Comparison of ENCODE assay signal across 22 mouse cellular contexts in the genomic region with DNA sequence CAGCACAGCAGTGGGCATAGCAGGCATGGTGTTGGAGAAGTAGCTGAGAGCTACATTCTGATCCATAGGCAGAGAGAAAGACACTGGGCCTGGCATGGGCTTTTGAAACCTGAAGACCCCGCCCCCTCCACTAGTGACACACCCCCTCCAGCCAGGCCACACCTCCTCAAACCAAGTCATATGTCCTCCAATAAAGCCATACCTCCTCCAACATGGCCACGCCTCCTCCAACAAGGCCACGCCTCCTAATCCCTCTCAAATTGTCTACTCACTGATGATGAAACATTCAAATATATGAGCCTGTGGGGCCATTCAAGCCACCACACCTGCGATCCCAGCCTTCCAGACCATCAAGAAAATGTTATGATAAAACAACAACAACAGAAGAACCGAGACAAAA.
"Had no signal": no experiment of that assay in that cellular context is flagged by ENCODE, and none has a peak within 500 bp of the region (broad histone marks: within the 10 kb centered on the region; RNA-seq: fewer than 3 reads in every experiment).

No protein-coding gene starts in this region.

- H3K9ac ChIP-seq: kidney, embryonic 15.5 days; liver, embryonic 14.5 days; lung, embryonic 15.5 days; midbrain, embryonic 13.5 days; neural tube, embryonic 13.5 days; stomach, embryonic 15.5 days had no signal

- H3K27me3 ChIP-seq: kidney, embryonic 15.5 days; lung, embryonic 15.5 days; midbrain, embryonic 13.5 days; neural tube, embryonic 13.5 days; stomach, embryonic 15.5 days had no signal

- DNase-seq: kidney, postnatal 10 days; kidney, postnatal 36 days; layer of hippocampus, postnatal 36 days; lung, adult 18-20 months; lung, postnatal 10 days; lung, postnatal 36 days; retina, postnatal 1 day; right cerebral cortex, postnatal 25 days; spleen, adult 18-20 months; thymus, postnatal 25 days had no signal

- ATAC-seq: midbrain, embryonic 13.5 days; midbrain, embryonic 16.5 days had no signal

- H3K4me1 ChIP-seq: lung, embryonic 15.5 days; megakaryocyte, embryonic 14.5 days; midbrain, embryonic 10.5 days; midbrain, embryonic 13.5 days; neural tube, embryonic 13.5 days; stomach, embryonic 15.5 days had no signal

- H3K4me3 ChIP-seq: kidney, embryonic 15.5 days; left cerebral cortex, adult 2 months; lung, embryonic 15.5 days; megakaryocyte, embryonic 14.5 days; midbrain, embryonic 10.5 days; midbrain, embryonic 13.5 days; myocyte; neural tube, embryonic 13.5 days; stomach, embryonic 15.5 days had no signal

- H3K9me3 ChIP-seq: kidney, embryonic 15.5 days; lung, embryonic 15.5 days; midbrain, embryonic 13.5 days; neural tube, embryonic 13.5 days; stomach, embryonic 15.5 days had no signal

- H3K4me2 ChIP-seq: kidney, embryonic 15.5 days; liver, embryonic 11.5 days; lung, embryonic 15.5 days; midbrain, embryonic 13.5 days; neural tube, embryonic 13.5 days; stomach, embryonic 15.5 days had no signal

- H3K27ac ChIP-seq: kidney, embryonic 15.5 days; left cerebral cortex, adult 2 months; liver, embryonic 14.5 days; lung, embryonic 15.5 days; midbrain, embryonic 10.5 days; midbrain, embryonic 13.5 days; neural tube, embryonic 13.5 days; stomach, embryonic 15.5 days had no signal

- H3K36me3 ChIP-seq: kidney, embryonic 15.5 days; lung, embryonic 15.5 days; midbrain, embryonic 10.5 days; midbrain, embryonic 13.5 days; neural tube, embryonic 13.5 days; stomach, embryonic 15.5 days had no signal
